Mouse (Mus musculus): ENCODE measurements around the gene Pard6a. TPM values are rescaled to one million over a fixed set of nuclear protein-coding genes. Genes with fewer than 3 reads are reported as not detected.

The Pard6a gene
- total RNA-seq, 2 experiments from 2014 or later: 41.2 to 46.6 TPM

DNA sequence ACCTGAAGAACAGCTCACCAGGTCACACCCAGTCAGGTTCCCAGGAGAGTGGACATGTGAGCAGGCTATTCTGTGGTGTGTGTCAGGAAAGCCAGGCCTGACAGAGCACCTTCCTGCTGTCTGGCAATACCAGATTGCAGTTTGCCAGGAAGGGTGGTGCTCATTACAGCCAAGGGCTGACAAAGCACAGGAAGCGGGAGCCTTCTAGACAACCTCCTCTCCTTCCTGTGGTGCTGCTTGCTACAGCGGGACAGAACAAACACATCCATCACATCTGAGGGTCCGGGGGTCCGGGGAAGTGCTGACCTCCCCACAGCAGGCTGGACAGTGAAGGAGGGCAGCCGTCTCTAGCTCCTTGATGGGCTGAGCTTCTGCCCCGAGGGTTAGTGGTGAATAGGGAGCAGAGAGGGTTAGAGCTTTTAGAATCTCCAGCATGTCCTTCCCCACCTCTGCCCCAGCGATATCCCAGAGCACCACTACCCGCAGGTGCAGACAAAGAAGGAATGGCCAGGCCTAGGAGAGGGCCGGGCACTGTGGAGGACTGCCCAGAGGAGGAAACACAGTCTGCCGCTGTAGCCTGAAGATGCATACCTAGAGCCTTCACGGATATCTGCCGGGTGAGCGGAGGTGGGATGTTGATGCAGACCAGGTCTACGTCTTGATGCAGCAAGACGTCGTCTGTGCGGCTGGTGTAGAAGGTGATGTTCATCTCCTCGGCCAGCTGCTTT, 26.6 kb downstream of the Pard6a start:
- DNase-seq (ENCODE audit: low spot score in 2 of 2): no peak
- intact Hi-C loops (cut with DNase I): no loop called here

- no peak for DNase-seq (ENCODE audit: low spot score in 2 of 2)
- intact Hi-C loops (cut with DNase I): no loop called here
Observed at GRCm38 (mm10) chr8:105732186-105732585, 31.2 kb downstream of the Pard6a start.

- DNase-seq (ENCODE audit: low spot score in 2 of 2): no peak
- intact Hi-C loops (cut with DNase I): no loop called here
Observed at GRCm38 (mm10) chr8:105739216-105739615, 38.3 kb downstream of the Pard6a start.

DNA sequence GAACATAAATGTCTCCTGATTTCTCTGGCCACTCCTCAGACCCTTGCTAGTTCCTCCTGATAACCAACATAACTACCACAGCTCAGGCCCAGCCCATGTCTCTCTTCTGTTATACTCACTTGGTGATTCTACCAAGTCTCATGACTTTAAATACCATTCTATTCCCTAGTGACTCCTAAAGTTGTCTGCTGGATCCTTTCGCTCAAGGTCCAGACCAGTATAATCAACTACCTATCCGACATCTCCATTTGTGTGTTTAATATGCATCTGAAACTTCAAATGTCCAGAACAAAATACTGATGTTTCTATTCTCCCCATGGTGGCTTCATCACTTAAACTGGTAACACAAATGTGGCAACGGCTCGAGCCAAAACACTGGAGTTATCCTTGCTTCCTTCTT, 42.4 kb downstream of the Pard6a start:
- DNase-seq (ENCODE audit: low spot score in 2 of 2): no peak
- intact Hi-C loops (cut with DNase I): no loop called here

DNA sequence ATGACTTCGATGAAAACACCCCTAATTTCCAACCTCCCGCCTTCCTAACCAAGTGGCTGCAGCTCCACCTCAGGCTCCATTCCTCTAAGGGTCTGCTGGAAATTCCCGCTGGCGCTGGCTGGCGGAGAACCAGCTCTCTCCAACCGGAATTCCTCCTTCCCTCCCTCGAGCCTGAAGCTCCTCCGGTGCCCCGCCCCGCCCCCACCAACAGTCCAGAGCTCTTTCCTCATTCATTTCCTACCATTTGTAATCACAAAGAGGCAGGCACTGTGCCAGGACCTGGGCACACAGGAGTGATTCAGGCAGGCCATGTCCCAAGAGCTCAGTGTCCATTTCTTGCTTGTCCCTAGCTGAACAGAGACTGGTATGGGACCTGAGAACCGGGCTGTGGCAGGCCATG, 49.7 kb downstream of the Pard6a start:
- intact Hi-C loops (cut with DNase I): no loop called here
- DNase-seq (ENCODE audit: low spot score in 2 of 2): peak; percentile 24

Other genes with a start within 250 kb of the Pard6a start
- 10 to 100 TPM; 30.1 to 37.5 TPM for gene Tppp3, start 229.6 kb upstream of the Pard6a start, total RNA-seq (2021)
- 10 to 100 TPM; 34.9 to 35.6 TPM for gene Zdhhc1, start 204.2 kb upstream of the Pard6a start, total RNA-seq (2021)
- gene Hsd11b2, start 182.4 kb upstream of the Pard6a start, total RNA-seq (2021): not detected
- gene Atp6v0d1, start 135.1 kb upstream of the Pard6a start, total RNA-seq (2021): 100 to 1,000 TPM; 317 to 340 TPM
- gene Ripor1, start 95.9 kb upstream of the Pard6a start, total RNA-seq (2021): 10 to 100 TPM; 77.0 to 81.5 TPM
- gene Ctcf, start 64.6 kb upstream of the Pard6a start, total RNA-seq (2021): 10 to 100 TPM; 63.7 to 68.5 TPM
- not detected for gene Agrp, start 63.8 kb upstream of the Pard6a start, total RNA-seq (2021)
- gene Carmil2, start 14.9 kb upstream of the Pard6a start, total RNA-seq (2021): 10 to 100 TPM; 58.0 to 61.9 TPM
- 10 to 100 TPM; 44.5 to 51.9 TPM for gene Acd, start within 50 bp of the Pard6a start, total RNA-seq (2021)
- under 1 TPM; 0.53 to 0.60 TPM for gene 4933405L10Rik, start 6.5 kb downstream of the Pard6a start, total RNA-seq (2021)
- gene Enkd1, start 7.1 kb downstream of the Pard6a start, total RNA-seq (2021): 1 to 10 TPM; 8.7 to 9.8 TPM
- 10 to 100 TPM; 22.0 to 25.5 TPM for gene Gfod2, start 57.5 kb downstream of the Pard6a start, total RNA-seq (2021)
- 10 to 100 TPM; 24.4 to 25.8 TPM for gene Ranbp10, start 126.2 kb downstream of the Pard6a start, total RNA-seq (2021)
- not detected for gene Tsnaxip1, start 126.6 kb downstream of the Pard6a start, total RNA-seq (2021)
- 10 to 100 TPM; 14.0 to 16.6 TPM for gene Cenpt, start 152.1 kb downstream of the Pard6a start, total RNA-seq (2021)
- 10 to 100 TPM; 40.0 to 40.4 TPM for gene Thap11, start 154.0 kb downstream of the Pard6a start, total RNA-seq (2021)
- gene Nutf2, start 159.4 kb downstream of the Pard6a start, total RNA-seq (2021): 10 to 100 TPM; 21.8 to 32.1 TPM
- gene Edc4, start 179.7 kb downstream of the Pard6a start, total RNA-seq (2021): 10 to 100 TPM; 58.1 to 62.9 TPM
- gene Nrn1l, start 192.4 kb downstream of the Pard6a start, total RNA-seq (2021): 1 to 10 TPM; 3.1 to 3.2 TPM
- 1 to 10 TPM; 8.1 to 8.5 TPM for gene Pskh1, start 199.3 kb downstream of the Pard6a start, total RNA-seq (2021)
- under 1 TPM; 0.85 to 0.96 TPM for gene Ctrl, start 232.7 kb downstream of the Pard6a start, total RNA-seq (2021)
- gene Psmb10, start 237.3 kb downstream of the Pard6a start, total RNA-seq (2021): 10 to 100 TPM; 84.9 to 92.0 TPM
- 10 to 100 TPM; 28.0 to 32.5 TPM for gene Lcat, start 242.2 kb downstream of the Pard6a start, total RNA-seq (2021)

Data from left cerebral cortex, postnatal 25 days (tissue).